Mouse (Mus musculus): ENCODE measurements around the gene Cnnm2.

DNA sequence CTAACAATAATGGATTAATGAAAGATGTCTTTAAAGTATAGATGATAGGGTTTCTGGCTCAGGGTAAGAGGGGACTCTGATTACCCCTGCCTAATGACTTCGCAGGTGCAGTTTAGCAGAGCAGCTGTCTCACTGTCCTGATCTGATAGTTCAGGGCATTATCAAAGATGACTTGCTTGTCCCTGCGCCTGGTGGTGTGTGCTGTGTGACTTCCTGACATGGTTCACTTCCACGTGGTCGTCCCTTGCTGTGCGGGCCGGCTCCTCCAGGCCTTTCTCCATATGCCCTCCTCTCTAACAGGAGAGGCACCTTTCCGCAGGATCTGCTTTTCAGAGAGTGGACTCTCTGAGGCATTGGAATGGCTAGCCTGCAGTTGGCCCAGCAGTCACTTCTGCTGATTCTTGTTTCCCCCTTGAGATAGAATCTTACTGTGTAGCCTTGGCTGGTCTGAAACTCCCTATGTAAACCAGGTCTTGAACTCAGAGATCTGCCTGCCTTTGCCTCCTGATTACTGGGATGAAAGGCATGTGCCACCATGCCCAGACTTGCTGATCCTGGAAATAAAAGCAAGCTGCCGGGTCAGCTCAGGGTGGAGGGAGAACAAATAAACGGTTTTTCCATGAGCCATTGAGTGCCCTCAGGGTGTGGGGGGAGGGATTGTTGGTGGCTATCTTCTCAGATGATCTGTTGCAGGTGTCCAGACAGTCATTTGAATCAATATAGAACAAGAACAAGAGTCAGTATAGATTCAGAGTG, 44.7 kb downstream of the Cnnm2 start:
- TF ChIP-seq CTCF (IDR thresholded peaks at IDR 0.05; ENCODE audit: low read depth) (no peak), EP300 (optimal IDR thresholded peaks at IDR 0.05) (no peak)

Measured in stomach, postnatal 0 days (tissue).